Mouse (Mus musculus) midbrain, postnatal 0 days (tissue): ENCODE results near the gene Rgs11. TPM values are rescaled to one million over a fixed set of nuclear protein-coding genes. Genes with fewer than 3 reads are reported as not detected.
"Not testable (repeated sequence)": the region's sequence is repeated elsewhere in the genome, so short reads cannot be mapped to it uniquely, and the experiment has no call there.

Experiments
- ATAC-seq: fragments of 200-750 bp; cut with Nextera tagmentation; 2 replicates; pipeline ENCODE4 v1.8.0; 2017; ENCODE audit warnings: moderate number of reproducible peaks, mild to moderate bottlenecking, moderate TSS enrichment, moderate library complexity; ENCODE audit not compliant: low FRiP score
- DNase-seq: peaks from one replicate; pipeline ENCODE4 v3.0.0-alpha.2; 2015; ENCODE audit warnings: low spot score
- H3K27ac ChIP-seq: fragments of 300-500 bp; sonication (generic); 2 replicates; pipeline ENCODE4 v1.5.1; 2014; ENCODE audit warnings: low read depth, mild to moderate bottlenecking, low read length, mixed read lengths
- H3K27me3 ChIP-seq: fragments of 300-500 bp; sonication (generic); 2 replicates; pipeline ENCODE4 v1.6.1; 2014; ENCODE audit warnings: low read length, control low read depth, mixed read lengths; ENCODE audit not compliant: insufficient read depth
- H3K36me3 ChIP-seq: fragments of 300-500 bp; sonication (generic); 2 replicates; pipeline ENCODE4 v1.6.1; 2014; ENCODE audit warnings: low read length, control low read depth, mixed read lengths; ENCODE audit not compliant: insufficient read depth
- H3K4me1 ChIP-seq: fragments of 300-500 bp; sonication (generic); 2 replicates; pipeline ENCODE4 v1.6.1; 2014; ENCODE audit warnings: mild to moderate bottlenecking, control low read depth, antibody characterized with exemption, low read length, mixed read lengths; ENCODE audit not compliant: insufficient read depth
- H3K4me2 ChIP-seq: fragments of 300-500 bp; sonication (generic); 2 replicates; pipeline ENCODE4 v1.6.1; 2014; ENCODE audit warnings: low read depth, mild to moderate bottlenecking, low read length, mixed read lengths; ENCODE audit not compliant: poor library complexity, severe bottlenecking
- H3K4me3 ChIP-seq: fragments of 300-500 bp; sonication (generic); 2 replicates; pipeline ENCODE4 v1.5.1; 2014; ENCODE audit warnings: low read depth, mild to moderate bottlenecking, low read length, moderate library complexity
- H3K9ac ChIP-seq: fragments of 300-500 bp; sonication (generic); replicated peaks from 2 replicates; pipeline ENCODE4 v1.6.1; 2014; ENCODE audit warnings: mild to moderate bottlenecking, low read length, moderate library complexity, mixed read lengths; ENCODE audit not compliant: poor library complexity, severe bottlenecking
- H3K9me3 ChIP-seq: fragments of 300-500 bp; sonication (generic); 2 replicates; pipeline ENCODE4 v1.6.1; 2016; ENCODE audit warnings: low read length, control low read depth
- CTCF ChIP-seq: IDR thresholded peaks from 2 replicates; pipeline ENCODE4 v1.5.1; 2016; ENCODE audit warnings: antibody characterized with exemption, mild to moderate bottlenecking
- WGBS: fragments of 180-500 bp; shearing (Covaris S2); extraction: QIAGEN DNeasy Blood & Tissue Kit; methylation state at CpG from one replicate; pipeline ENCODE4 v1.1.7; 2014; 5-methylcytosine and 5-hydroxymethylcytosine counted together
- polyA plus RNA-seq: library from polyadenylated mRNA; unstranded; fragments of >200 nt; fragmentation: Nextera tagmentation; extraction: Ambion mirVana; gene quantifications from 2 replicates; pipeline ENCODE4 v1.2.1, GENCODE M21; 2015
- total RNA-seq: library from RNA; depleted of rRNA; stranded (reverse); fragments of >200 nt; gene quantifications from 2 replicates; pipeline ENCODE4 v1.2.3, GENCODE M21; 2014; rRNA removed

The Rgs11 gene
- total RNA-seq (25.0 and 29.6 TPM in 2 replicates), polyA plus RNA-seq (18.0 and 18.7 TPM in 2 replicates)

DNA sequence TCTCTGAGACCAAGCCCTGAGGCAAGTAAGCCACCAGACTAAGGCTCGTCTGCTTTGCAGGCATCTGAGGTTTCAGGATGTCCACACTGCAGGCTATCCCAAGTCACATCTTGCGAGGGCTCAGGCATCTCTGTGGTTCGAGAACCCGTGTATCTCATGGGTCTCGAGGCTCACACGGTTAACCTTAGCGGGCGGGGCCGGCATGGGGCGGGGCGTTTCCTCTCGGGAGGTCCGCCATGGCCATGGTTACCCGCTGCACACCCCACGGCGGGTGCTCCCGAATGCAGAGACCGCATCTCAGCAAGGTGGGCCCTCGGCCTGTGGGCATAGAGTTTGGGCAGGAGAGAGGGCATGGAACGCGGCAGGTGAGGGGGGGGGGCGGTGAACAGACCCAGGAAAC lies at the start of gene Rgs11:
Rgs11 (plus strand) TSS at position 215 of the 400 bp plus-strand sequence.
- ATAC-seq = 0 out of 2 replicates have a peak, but pooled peaks have one; percentile 9
- Histone ChIP-seq H3K27me3 (peaks cover 27% of the 10 kb centered on the region), H3K36me3 (peaks cover 3% of the 10 kb centered on the region; the same call in 1 of the 2 replicates), H3K4me3 (peak within 1 kb of the TSS; percentile 45), H3K4me2 (peak within 1 kb of the TSS; percentile 93), H3K27ac (no peak within 1 kb of the TSS), H3K9ac (peak within 1 kb of the TSS; percentile 50), H3K9me3 (no peaks in the 10 kb centered on the region), H3K4me1 (0 out of 2 replicates have a peak, but pooled peaks cover 3% of the 10 kb centered on the region)
- no peak for DNase-seq
- WGBS = 2% methylated on average over 22 of the region's 22 CpGs
- TF ChIP-seq CTCF = no peak

DNA sequence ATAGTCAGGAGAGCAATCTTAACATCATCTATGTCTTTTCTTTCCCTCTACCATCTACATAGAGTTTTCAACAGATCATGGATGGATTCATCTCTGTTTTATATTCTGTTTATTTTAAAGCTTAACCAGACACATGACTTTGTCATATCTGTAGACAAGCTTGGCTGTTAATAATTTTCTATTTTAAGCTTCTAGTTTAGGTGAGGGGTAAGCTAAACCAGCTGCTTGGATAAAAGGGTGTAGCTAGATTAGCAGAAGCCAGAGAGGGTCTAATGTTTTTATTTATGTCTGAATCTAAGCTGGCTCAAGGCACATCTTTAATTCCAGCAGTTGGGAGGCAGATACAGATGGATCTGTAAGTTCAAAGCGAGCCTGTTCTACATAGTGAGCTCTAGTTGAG lies 40.0 kb upstream of the Rgs11 start:
- no peak for TF ChIP-seq CTCF

DNA sequence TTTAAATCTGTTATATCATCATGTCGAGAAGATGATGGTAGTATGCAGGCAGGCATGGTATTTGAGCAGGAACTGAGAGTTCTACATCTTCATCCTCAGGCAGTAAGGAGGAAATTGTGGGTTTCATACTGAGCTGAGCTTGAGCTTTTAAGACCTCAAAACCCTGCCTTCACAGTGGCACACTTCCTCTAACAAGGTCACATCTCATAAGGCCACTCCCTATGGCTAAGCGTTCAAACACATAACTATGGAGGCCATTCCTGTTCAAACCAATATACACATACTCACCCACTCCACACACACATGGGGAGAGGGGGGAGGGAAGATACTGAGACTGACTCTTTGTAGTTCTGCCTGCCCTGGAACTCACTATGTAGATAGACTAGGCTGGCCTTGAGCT lies 34.7 kb upstream of the Rgs11 start:
- Histone ChIP-seq H3K27me3 (no peaks in the 10 kb centered on the region), H3K4me2 (no peak overlapping the region), H3K9ac (no peak overlapping the region), H3K9me3 (no peaks in the 10 kb centered on the region), H3K27ac (no peak overlapping the region), H3K4me1 (no peaks in the 10 kb centered on the region), H3K36me3 (peaks cover 5% of the 10 kb centered on the region; the same call in 1 of the 2 replicates), H3K4me3 (no peak overlapping the region)
- DNase-seq (no peak), ATAC-seq (no peak)
- 94% methylated on average over 2 of the region's 2 CpGs for WGBS
- TF ChIP-seq CTCF = no peak

More for the DNA sequence above, 40.0 kb upstream of the Rgs11 start:
- Histone ChIP-seq H3K4me2 (no peak overlapping the region), H3K36me3 (peaks cover 5% of the 10 kb centered on the region; the same call in 1 of the 2 replicates), H3K9me3 (no peaks in the 10 kb centered on the region), H3K27ac (no peak overlapping the region), H3K4me3 (no peak overlapping the region), H3K9ac (no peak overlapping the region), H3K4me1 (no peaks in the 10 kb centered on the region), H3K27me3 (no peaks in the 10 kb centered on the region)
- 91% methylated on average over 1 of the region's 1 CpGs for WGBS
- ATAC-seq = no peak
- DNase-seq = no peak

DNA sequence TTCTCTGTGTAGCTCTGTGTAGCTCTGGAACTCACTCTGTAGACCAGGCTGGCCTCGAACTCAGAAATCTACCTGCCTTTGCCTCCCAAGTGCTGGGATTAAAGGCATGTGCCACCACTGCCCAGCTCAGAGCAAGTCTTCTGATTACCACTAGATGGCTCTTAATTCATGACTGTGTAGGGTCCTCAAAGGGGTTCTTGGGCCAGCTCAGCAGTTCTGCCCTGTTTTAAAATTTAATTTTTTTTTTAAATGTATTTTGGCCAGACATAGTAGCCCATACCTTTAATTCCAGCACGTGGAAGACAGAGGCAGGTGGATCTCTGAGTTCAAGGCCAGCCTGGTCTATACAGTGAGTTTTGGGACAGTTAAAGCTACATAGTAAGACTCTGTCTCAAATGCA lies 27.5 kb upstream of the Rgs11 start:
- peak; percentile 36; the same call in 1 of the 2 replicates for TF ChIP-seq CTCF
- not testable (repeated sequence) for H3K27ac ChIP-seq, H3K4me1 ChIP-seq, ATAC-seq, H3K9me3 ChIP-seq, H3K36me3 ChIP-seq, H3K4me2 ChIP-seq, H3K4me3 ChIP-seq, H3K9ac ChIP-seq, H3K27me3 ChIP-seq, DNase-seq
- WGBS = 93% methylated on average over 2 of the region's 2 CpGs

DNA sequence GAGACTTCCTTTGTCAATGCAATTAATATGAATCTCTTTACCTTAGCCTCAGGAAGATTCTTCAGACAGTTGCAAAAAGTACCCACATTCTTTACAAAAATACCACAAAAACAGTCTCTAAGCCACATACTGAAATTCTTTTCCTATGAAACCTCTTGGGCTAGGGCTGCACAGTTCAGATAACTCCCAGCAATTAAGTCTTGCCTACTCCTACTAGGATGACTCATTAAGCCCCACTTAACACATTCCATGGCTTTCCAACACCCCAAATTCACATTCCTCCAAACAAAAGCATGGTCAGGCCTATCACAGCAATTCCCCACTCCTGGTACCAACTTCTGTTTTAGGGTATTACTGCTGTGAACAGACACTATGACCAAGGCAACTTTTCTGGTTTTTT lies 24.1 kb upstream of the Rgs11 start:
- ATAC-seq (no peak), DNase-seq (no peak)
- H3K9me3 ChIP-seq = no peaks in the 10 kb centered on the region
- no peak overlapping the region for H3K27ac ChIP-seq
- H3K27me3 ChIP-seq = no peaks in the 10 kb centered on the region
- no peaks in the 10 kb centered on the region for H3K4me1 ChIP-seq
- no peak for TF ChIP-seq CTCF
- H3K36me3 ChIP-seq = peaks cover 9% of the 10 kb centered on the region
- H3K4me3 ChIP-seq = no peak overlapping the region
- H3K4me2 ChIP-seq = no peak overlapping the region
- H3K9ac ChIP-seq = no peak overlapping the region

DNA sequence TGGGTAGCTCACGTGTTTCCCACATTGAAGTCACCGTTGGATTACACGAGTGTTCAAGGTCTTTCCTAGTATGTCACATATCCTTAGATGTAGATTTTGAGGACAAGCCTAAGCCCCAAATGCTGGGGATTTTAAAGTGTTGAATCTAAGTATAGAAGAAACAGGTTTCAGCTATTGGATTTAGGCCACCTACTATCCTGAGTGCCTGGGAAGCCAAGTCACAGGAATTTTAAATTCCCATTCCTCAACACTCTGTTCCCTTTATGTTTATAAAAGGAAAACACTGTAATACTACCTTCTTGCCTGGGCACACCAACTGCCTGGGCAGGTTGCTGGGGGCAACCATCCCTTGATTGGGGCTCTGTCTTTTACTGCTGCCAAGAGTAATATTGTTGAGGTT lies 21.6 kb upstream of the Rgs11 start:
- Histone ChIP-seq H3K27me3 (no peaks in the 10 kb centered on the region), H3K9me3 (no peaks in the 10 kb centered on the region), H3K4me1 (no peaks in the 10 kb centered on the region), H3K36me3 (peaks cover 23% of the 10 kb centered on the region), H3K27ac (no peak overlapping the region), H3K4me2 (no peak overlapping the region), H3K9ac (no peak overlapping the region), H3K4me3 (no peak overlapping the region)
- no peak for ATAC-seq
- TF ChIP-seq CTCF = no peak
- WGBS = 98% methylated on average over 3 of the region's 3 CpGs
- DNase-seq = no peak
